Mouse (Mus musculus): ENCODE results near the gene 4931422A03Rik. TPM values are rescaled to one million over a fixed set of nuclear protein-coding genes. Genes with fewer than 3 reads are reported as not detected.

4931422A03Rik gene
- polyA plus RNA-seq, 1 experiment from 2014 or later: 1.9 TPM

GRCm38 (mm10) chr2:103977216-103977615 is 50.9 kb downstream of the 4931422A03Rik start:
- WGBS: 77% methylated on average over 8 of the region's 8 CpGs
- Histone ChIP-seq H3K27ac (no peak overlapping the region), H3K9me3 (no peaks in the 10 kb centered on the region), H3K4me1 (peaks cover 5% of the 10 kb centered on the region; the same call in 1 of the 2 replicates), H3K4me3 (no peak overlapping the region), H3K36me3 (peaks cover 22% of the 10 kb centered on the region), H3K27me3 (ENCODE audit: insufficient read depth, poor library complexity, severe bottlenecking) (peaks cover 54% of the 10 kb centered on the region)
- DNase-seq (ENCODE audit: low spot score): no peak

GRCm38 (mm10) chr2:103975904-103976303 is 52.3 kb downstream of the 4931422A03Rik start:
- Histone ChIP-seq H3K4me1 (peaks cover 6% of the 10 kb centered on the region), H3K27me3 (ENCODE audit: insufficient read depth, poor library complexity, severe bottlenecking) (peaks cover 67% of the 10 kb centered on the region), H3K36me3 (peaks cover 22% of the 10 kb centered on the region), H3K9me3 (no peaks in the 10 kb centered on the region), H3K4me3 (no peak overlapping the region), H3K27ac (no peak overlapping the region)
- DNase-seq (ENCODE audit: low spot score): no peak
- WGBS: 75% methylated on average over 7 of the region's 7 CpGs

- H3K27me3 ChIP-seq (ENCODE audit: insufficient read depth, poor library complexity, severe bottlenecking): peaks cover 53% of the 10 kb centered on the region
- WGBS: 37% methylated on average over 3 of the region's 3 CpGs
- peaks cover 15% of the 10 kb centered on the region for H3K4me1 ChIP-seq
- H3K9me3 ChIP-seq: no peaks in the 10 kb centered on the region
- no peak overlapping the region for H3K27ac ChIP-seq
- peak overlapping the region; percentile 78; the same call in 1 of the 2 replicates for H3K4me3 ChIP-seq
- H3K36me3 ChIP-seq: peaks cover 8% of the 10 kb centered on the region
- DNase-seq (ENCODE audit: low spot score): no peak
Measured at GRCm38 (mm10) chr2:103971838-103972237, 56.3 kb downstream of the 4931422A03Rik start.

GRCm38 (mm10) chr2:103970791-103971649 is 57.1 kb downstream of the 4931422A03Rik start:
- H3K36me3 ChIP-seq: peaks cover 8% of the 10 kb centered on the region
- DNase-seq (ENCODE audit: low spot score): no peak
- 2% methylated on average over 32 of the region's 32 CpGs for WGBS
- peak overlapping the region; percentile 92 for H3K27ac ChIP-seq
- peaks cover 15% of the 10 kb centered on the region for H3K4me1 ChIP-seq
- H3K9me3 ChIP-seq: no peaks in the 10 kb centered on the region
- H3K27me3 ChIP-seq (ENCODE audit: insufficient read depth, poor library complexity, severe bottlenecking): peaks cover 53% of the 10 kb centered on the region
- peak overlapping the region; percentile 78 for H3K4me3 ChIP-seq

- DNase-seq (ENCODE audit: low spot score): peak; percentile 82
- under 1% methylated on average over 74 of the region's 79 CpGs for WGBS
- Histone ChIP-seq H3K27me3 (ENCODE audit: insufficient read depth, poor library complexity, severe bottlenecking) (peaks cover 47% of the 10 kb centered on the region), H3K4me3 (peak overlapping the region; percentile 78), H3K4me1 (peaks cover 15% of the 10 kb centered on the region; the same call in 1 of the 2 replicates), H3K36me3 (peaks cover 5% of the 10 kb centered on the region), H3K27ac (peak overlapping the region; percentile 92), H3K9me3 (no peaks in the 10 kb centered on the region)
Measured at GRCm38 (mm10) chr2:103970041-103970790, 57.9 kb downstream of the 4931422A03Rik start.

- Histone ChIP-seq H3K4me1 (peaks cover 15% of the 10 kb centered on the region; the same call in 1 of the 2 replicates), H3K27ac (peak overlapping the region; percentile 92), H3K4me3 (peak overlapping the region; percentile 78), H3K9me3 (no peaks in the 10 kb centered on the region), H3K36me3 (peaks cover 2% of the 10 kb centered on the region), H3K27me3 (ENCODE audit: insufficient read depth, poor library complexity, severe bottlenecking) (peaks cover 54% of the 10 kb centered on the region)
- DNase-seq (ENCODE audit: low spot score): peak; percentile 93
- WGBS: 1% methylated on average over 40 of the region's 40 CpGs
Measured at GRCm38 (mm10) chr2:103969437-103970040, 58.6 kb downstream of the 4931422A03Rik start.

GRCm38 (mm10) chr2:103968919-103969436 is 59.2 kb downstream of the 4931422A03Rik start:
- WGBS: 25% methylated on average over 10 of the region's 10 CpGs
- peaks cover 15% of the 10 kb centered on the region; the same call in 1 of the 2 replicates for H3K4me1 ChIP-seq
- no peak for DNase-seq (ENCODE audit: low spot score)
- no peaks in the 10 kb centered on the region for H3K9me3 ChIP-seq
- peak overlapping the region; percentile 78 for H3K4me3 ChIP-seq
- H3K36me3 ChIP-seq: peaks cover 2% of the 10 kb centered on the region
- H3K27ac ChIP-seq: peak overlapping the region; percentile 92
- peaks cover 55% of the 10 kb centered on the region for H3K27me3 ChIP-seq (ENCODE audit: insufficient read depth, poor library complexity, severe bottlenecking)

GRCm38 (mm10) chr2:103968186-103968585 is 60.0 kb downstream of the 4931422A03Rik start:
- Histone ChIP-seq H3K27ac (no peak overlapping the region), H3K4me3 (no peak overlapping the region), H3K4me1 (peaks cover 15% of the 10 kb centered on the region; the same call in 1 of the 2 replicates), H3K27me3 (ENCODE audit: insufficient read depth, poor library complexity, severe bottlenecking) (peaks cover 49% of the 10 kb centered on the region), H3K36me3 (no peaks in the 10 kb centered on the region), H3K9me3 (no peaks in the 10 kb centered on the region)
- no peak for DNase-seq (ENCODE audit: low spot score)
- 56% methylated on average over 4 of the region's 4 CpGs for WGBS

- Histone ChIP-seq H3K4me1 (peaks cover 6% of the 10 kb centered on the region; the same call in 1 of the 2 replicates), H3K9me3 (no peaks in the 10 kb centered on the region), H3K4me3 (no peak overlapping the region), H3K36me3 (no peaks in the 10 kb centered on the region), H3K27me3 (ENCODE audit: insufficient read depth, poor library complexity, severe bottlenecking) (peaks cover 27% of the 10 kb centered on the region; the same call in 1 of the 2 replicates), H3K27ac (no peak overlapping the region)
- 87% methylated on average over 3 of the region's 3 CpGs for WGBS
- no peak for DNase-seq (ENCODE audit: low spot score)
Measured at GRCm38 (mm10) chr2:103965391-103965790, 62.8 kb downstream of the 4931422A03Rik start.

- Histone ChIP-seq H3K27ac (no peak overlapping the region), H3K4me3 (no peak overlapping the region)
Measured at GRCm38 (mm10) chr2:103962349-103962748, 65.8 kb downstream of the 4931422A03Rik start.

GRCm38 (mm10) chr2:103959574-103959973 is 68.6 kb downstream of the 4931422A03Rik start:
- WGBS: 80% methylated on average over 6 of the region's 6 CpGs

More at GRCm38 (mm10) chr2:103962349-103962748, 65.8 kb downstream of the 4931422A03Rik start:
- peaks cover 8% of the 10 kb centered on the region for H3K4me1 ChIP-seq
- WGBS: 71% methylated on average over 4 of the region's 4 CpGs
- no peaks in the 10 kb centered on the region for H3K9me3 ChIP-seq
- peaks cover 17% of the 10 kb centered on the region; the same call in 1 of the 2 replicates for H3K27me3 ChIP-seq (ENCODE audit: insufficient read depth, poor library complexity, severe bottlenecking)
- DNase-seq (ENCODE audit: low spot score): no peak
- no peaks in the 10 kb centered on the region for H3K36me3 ChIP-seq

GRCm38 (mm10) chr2:103959066-103959465 is 69.1 kb downstream of the 4931422A03Rik start:
- Histone ChIP-seq H3K36me3 (no peaks in the 10 kb centered on the region), H3K27me3 (ENCODE audit: insufficient read depth, poor library complexity, severe bottlenecking) (peaks cover 17% of the 10 kb centered on the region), H3K4me3 (no peak overlapping the region), H3K27ac (no peak overlapping the region), H3K9me3 (no peaks in the 10 kb centered on the region), H3K4me1 (peaks cover 17% of the 10 kb centered on the region)
- 88% methylated on average over 5 of the region's 5 CpGs for WGBS
- no peak for DNase-seq (ENCODE audit: low spot score)

More at GRCm38 (mm10) chr2:103959574-103959973, 68.6 kb downstream of the 4931422A03Rik start:
- no peaks in the 10 kb centered on the region for H3K36me3 ChIP-seq
- peaks cover 17% of the 10 kb centered on the region for H3K4me1 ChIP-seq
- H3K4me3 ChIP-seq: no peak overlapping the region
- no peaks in the 10 kb centered on the region for H3K9me3 ChIP-seq
- no peak overlapping the region for H3K27ac ChIP-seq
- peaks cover 19% of the 10 kb centered on the region for H3K27me3 ChIP-seq (ENCODE audit: insufficient read depth, poor library complexity, severe bottlenecking)
- no peak for DNase-seq (ENCODE audit: low spot score)

Measured in heart, embryonic 10.5 days (tissue).